Mouse (Mus musculus): ENCODE measurements around the gene Eva1c. TPM values are rescaled to one million over a fixed set of nuclear protein-coding genes. Genes with fewer than 3 reads are reported as not detected.

The Eva1c gene
- total and polyA plus RNA-seq, 3 experiments: not detected

- H3K9ac ChIP-seq (ENCODE audit: insufficient read depth, low read depth): no peak overlapping the region
- dilution Hi-C loops (cut with MboI; ENCODE audit: extremely low pct_ligation_motif_present, extremely low pct_unique_long_range_greater_than_20kb, low sequenced_read_pairs): no loop called here
- no peaks in the 10 kb centered on the region for H3K79me2 ChIP-seq (replicated peaks; ENCODE audit: control insufficient read depth, extremely low read depth, insufficient read depth, poor library complexity, severe bottlenecking)
- no peak overlapping the region for H3K27ac ChIP-seq (ENCODE audit: insufficient read depth, low read depth)
- TF ChIP-seq EP300 (IDR thresholded peaks at IDR 0.05; ENCODE audit: low read length) (no peak), USF2 (conservative IDR thresholded peaks at IDR 0.05; ENCODE audit: low read depth, low read length) (no peak), POLR2AphosphoS2 (IDR thresholded peaks at IDR 0.05; ENCODE audit: low read depth, low read length) (no peak), CTCF (conservative IDR thresholded peaks at IDR 0.05 in 1 of 2, IDR thresholded peaks at IDR 0.05 in 1 of 2; ENCODE audit: low read depth in 2 of 2, low read length in 2 of 2) (0 out of 4 replicates have a peak, but pooled peaks of 1 of the 2 experiments have one; percentile 2), CHD2 (IDR thresholded peaks at IDR 0.05; ENCODE audit: low read length) (no peak)
- in situ Hi-C loops (cut with MboI; ENCODE audit: low pct_ligation_motif_present, low pct_unique_long_range_greater_than_20kb, low sequenced_read_pairs): no loop called here
- peaks cover 69% of the 10 kb centered on the region for H3K27me3 ChIP-seq (replicated peaks)
- H3K36me3 ChIP-seq (replicated peaks in 1 of 2; ENCODE audit: control insufficient read depth in 1 of 2, insufficient read depth in 1 of 2, low read length in 1 of 2): no peaks in the 10 kb centered on the region
- H3K4me1 ChIP-seq (ENCODE audit: control insufficient read depth in 1 of 2, insufficient read depth in 2 of 2): no peaks in the 10 kb centered on the region; a peak in 1 of 4 replicates
- H3K4me3 ChIP-seq (replicated peaks in 1 of 3; ENCODE audit: low read depth in 2 of 3, low read length in 2 of 3, poor library complexity in 1 of 3): no peak overlapping the region
- no peak overlapping the region for H3K4me2 ChIP-seq (ENCODE audit: insufficient read depth, low read depth, poor library complexity, severe bottlenecking)
- DNase-seq (ENCODE audit: extremely low read depth): no peak
- H3K9me3 ChIP-seq (replicated peaks; ENCODE audit: low read length): no peaks in the 10 kb centered on the region
These were observed 18.5 kb downstream of the Eva1c start for GRCm38 (mm10) chr16:90845038-90845437.

- dilution Hi-C loops (cut with MboI; ENCODE audit: extremely low pct_ligation_motif_present, extremely low pct_unique_long_range_greater_than_20kb, low sequenced_read_pairs): no loop called here
- no peak for DNase-seq (ENCODE audit: extremely low read depth)
- Histone ChIP-seq H3K27me3 (replicated peaks) (peaks cover 74% of the 10 kb centered on the region), H3K79me2 (replicated peaks; ENCODE audit: control insufficient read depth, extremely low read depth, insufficient read depth, poor library complexity, severe bottlenecking) (no peaks in the 10 kb centered on the region), H3K9me3 (replicated peaks; ENCODE audit: low read length) (no peaks in the 10 kb centered on the region), H3K4me2 (ENCODE audit: insufficient read depth, low read depth, poor library complexity, severe bottlenecking) (no peak overlapping the region), H3K9ac (ENCODE audit: insufficient read depth, low read depth) (no peak overlapping the region), H3K27ac (ENCODE audit: insufficient read depth, low read depth) (no peak overlapping the region), H3K4me3 (replicated peaks in 1 of 3; ENCODE audit: low read depth in 2 of 3, low read length in 2 of 3, poor library complexity in 1 of 3) (no peak overlapping the region), H3K4me1 (ENCODE audit: control insufficient read depth in 1 of 2, insufficient read depth in 2 of 2) (no peaks in the 10 kb centered on the region; a peak in 1 of 4 replicates), H3K36me3 (replicated peaks in 1 of 2; ENCODE audit: control insufficient read depth in 1 of 2, insufficient read depth in 1 of 2, low read length in 1 of 2) (no peaks in the 10 kb centered on the region)
- in situ Hi-C loops (cut with MboI; ENCODE audit: low pct_ligation_motif_present, low pct_unique_long_range_greater_than_20kb, low sequenced_read_pairs): no loop called here
- TF ChIP-seq SMC3 (IDR thresholded peaks at IDR 0.05; ENCODE audit: low read depth, low read length) (no peak), HCFC1 (IDR thresholded peaks at IDR 0.05; ENCODE audit: low read depth, low read length) (no peak), KAT2A (IDR thresholded peaks at IDR 0.05; ENCODE audit: insufficient replicate concordance, low read length) (no peak), ZMIZ1 (IDR thresholded peaks at IDR 0.05; ENCODE audit: low read depth, low read length) (no peak), MAX (IDR thresholded peaks at IDR 0.05; ENCODE audit: low read length) (no peak), ZNF384 (IDR thresholded peaks at IDR 0.05; ENCODE audit: low read depth, low read length) (no peak), EP300 (IDR thresholded peaks at IDR 0.05; ENCODE audit: low read length) (no peak), RAD21 (IDR thresholded peaks at IDR 0.05; ENCODE audit: low read depth, low read length) (no peak), ETS1 (conservative IDR thresholded peaks at IDR 0.05; ENCODE audit: low read depth, low read length) (no peak), IRF4 (IDR thresholded peaks at IDR 0.05; ENCODE audit: low read depth, low read length) (no peak)
These were observed 19.1 kb downstream of the Eva1c start for GRCm38 (mm10) chr16:90845591-90845990.

DNA sequence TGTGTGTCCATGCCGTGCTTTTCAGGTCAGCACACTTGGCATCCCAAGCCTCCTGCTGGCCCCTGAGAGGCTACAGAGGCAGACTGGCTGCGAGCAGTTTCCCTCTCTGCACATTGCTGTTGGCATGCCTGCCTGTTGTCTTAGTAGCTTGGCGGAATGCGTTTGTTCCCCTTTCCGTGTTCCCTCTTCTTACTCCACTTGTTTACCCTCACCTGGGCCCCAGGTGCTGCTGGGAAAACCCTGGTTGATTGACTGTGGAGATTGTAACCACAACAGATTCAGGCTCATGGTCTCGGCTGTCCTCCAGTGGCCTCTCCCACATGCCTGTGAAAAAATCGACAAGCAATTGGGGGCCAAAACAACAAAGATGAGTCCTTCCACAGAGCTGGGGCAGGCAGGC, 22.2 kb downstream of the Eva1c start:
- Histone ChIP-seq H3K36me3 (replicated peaks in 1 of 2; ENCODE audit: control insufficient read depth in 1 of 2, insufficient read depth in 1 of 2, low read length in 1 of 2) (no peaks in the 10 kb centered on the region), H3K4me2 (ENCODE audit: insufficient read depth, low read depth, poor library complexity, severe bottlenecking) (no peak overlapping the region), H3K9me3 (replicated peaks; ENCODE audit: low read length) (no peaks in the 10 kb centered on the region), H3K9ac (ENCODE audit: insufficient read depth, low read depth) (no peak overlapping the region), H3K79me2 (replicated peaks; ENCODE audit: control insufficient read depth, extremely low read depth, insufficient read depth, poor library complexity, severe bottlenecking) (no peaks in the 10 kb centered on the region), H3K4me3 (replicated peaks in 1 of 3; ENCODE audit: low read depth in 2 of 3, low read length in 2 of 3, poor library complexity in 1 of 3) (no peak overlapping the region), H3K4me1 (ENCODE audit: control insufficient read depth in 1 of 2, insufficient read depth in 2 of 2) (no peaks in the 10 kb centered on the region; a peak in 1 of 4 replicates), H3K27me3 (replicated peaks) (peaks cover 70% of the 10 kb centered on the region), H3K27ac (ENCODE audit: insufficient read depth, low read depth) (no peak overlapping the region)
- in situ Hi-C loops (cut with MboI; ENCODE audit: low pct_ligation_motif_present, low pct_unique_long_range_greater_than_20kb, low sequenced_read_pairs) (no loop called here), dilution Hi-C loops (cut with MboI; ENCODE audit: extremely low pct_ligation_motif_present, extremely low pct_unique_long_range_greater_than_20kb, low sequenced_read_pairs) (no loop called here)
- no peak for DNase-seq (ENCODE audit: extremely low read depth)
- TF ChIP-seq NRF1 (IDR thresholded peaks at IDR 0.05; ENCODE audit: low read depth, low read length) (no peak), SIN3A (IDR thresholded peaks at IDR 0.05; ENCODE audit: low read length) (no peak), GABPA (IDR thresholded peaks at IDR 0.05; ENCODE audit: insufficient replicate concordance, low read depth, low read length) (no peak), MEF2A (IDR thresholded peaks at IDR 0.05; ENCODE audit: borderline replicate concordance, low read depth, low read length) (no peak), CHD1 (IDR thresholded peaks at IDR 0.05; ENCODE audit: low read depth, low read length) (no peak), RAD21 (IDR thresholded peaks at IDR 0.05; ENCODE audit: low read depth, low read length) (no peak)
